Mouse (Mus musculus) forebrain, embryonic 10.5 days (tissue): Measurements from ENCODE around the gene Apoc2. TPM values are rescaled to one million over a fixed set of nuclear protein-coding genes. Genes with fewer than 3 reads are reported as not detected.
"Not testable (repeated sequence)": the region's sequence is repeated elsewhere in the genome, so short reads cannot be mapped to it uniquely, and the experiment has no call there.

Experiments used
- DNase-seq: peaks from one replicate; pipeline ENCODE4 v3.0.0-alpha.2; 2017; ENCODE audit warnings: low spot score; ENCODE audit errors: extremely low spot score
- H3K27ac ChIP-seq: fragments of 300-500 bp; sonication (generic); 2 replicates; pipeline ENCODE4 v1.5.1; 2016; ENCODE audit warnings: mild to moderate bottlenecking
- H3K27me3 ChIP-seq: fragments of 300-500 bp; sonication (generic); 2 replicates; pipeline ENCODE4 v1.6.1; 2016; ENCODE audit warnings: mild to moderate bottlenecking; ENCODE audit not compliant: poor library complexity, severe bottlenecking
- H3K36me3 ChIP-seq: fragments of 300-500 bp; sonication (generic); replicated peaks from 2 replicates; pipeline ENCODE4 v1.6.1; 2016; ENCODE audit warnings: mild to moderate bottlenecking, moderate library complexity
- H3K4me1 ChIP-seq: fragments of 300-500 bp; sonication (generic); 2 replicates; pipeline ENCODE4 v1.6.1; 2016
- H3K4me3 ChIP-seq: fragments of 300-500 bp; sonication (generic); 2 replicates; pipeline ENCODE4 v1.5.1; 2016; ENCODE audit warnings: mild to moderate bottlenecking, moderate library complexity
- H3K9me3 ChIP-seq: fragments of 300-500 bp; sonication (generic); 2 replicates; pipeline ENCODE4 v1.6.1; 2016; ENCODE audit warnings: mild to moderate bottlenecking, moderate library complexity
- WGBS: fragments of 180-500 bp; shearing (Covaris S2); methylation state at CpG from one replicate; pipeline ENCODE4 v1.1.7; 2016; 5-methylcytosine and 5-hydroxymethylcytosine counted together
- polyA plus RNA-seq: library from polyadenylated mRNA; unstranded; fragments of >200 nt; fragmentation: Nextera tagmentation; extraction: Ambion mirVana; gene quantifications from 2 replicates; pipeline ENCODE4 v1.2.1, GENCODE M21; 2016

Apoc2 gene
- polyA plus RNA-seq, 1 experiment from 2014 or later = not detected

GRCm38 (mm10) chr7:19696336-19696873 is 18.7 kb upstream of the Apoc2 start:
- Histone ChIP-seq H3K27ac (no peak overlapping the region), H3K27me3 (no peaks in the 10 kb centered on the region), H3K9me3 (peaks cover 10% of the 10 kb centered on the region), H3K4me1 (peaks cover 68% of the 10 kb centered on the region), H3K4me3 (0 out of 2 replicates have a peak overlapping the region, but pooled peaks have one; percentile 4), H3K36me3 (peaks cover 28% of the 10 kb centered on the region)
- DNase-seq = no peak
- 94% methylated on average over 34 of the region's 34 CpGs for WGBS

- Histone ChIP-seq H3K36me3 (peaks cover 25% of the 10 kb centered on the region), H3K4me3 (no peak overlapping the region), H3K4me1 (peaks cover 63% of the 10 kb centered on the region), H3K27ac (no peak overlapping the region), H3K9me3 (peaks cover 10% of the 10 kb centered on the region), H3K27me3 (no peaks in the 10 kb centered on the region)
- WGBS = 91% methylated on average over 6 of the region's 6 CpGs
- DNase-seq = no peak
These were observed 18.1 kb upstream of the Apoc2 start for GRCm38 (mm10) chr7:19695881-19696280.

GRCm38 (mm10) chr7:19695213-19695594 is 17.5 kb upstream of the Apoc2 start:
- H3K9me3 ChIP-seq = peaks cover 10% of the 10 kb centered on the region
- no peak overlapping the region for H3K4me3 ChIP-seq
- 55% methylated on average over 8 of the region's 8 CpGs for WGBS
- peaks cover 56% of the 10 kb centered on the region for H3K4me1 ChIP-seq
- no peak overlapping the region for H3K27ac ChIP-seq
- no peak for DNase-seq
- H3K36me3 ChIP-seq = peaks cover 21% of the 10 kb centered on the region
- no peaks in the 10 kb centered on the region for H3K27me3 ChIP-seq

GRCm38 (mm10) chr7:19694336-19695212 is 16.8 kb upstream of the Apoc2 start:
- DNase-seq = no peak
- no peaks in the 10 kb centered on the region for H3K27me3 ChIP-seq
- WGBS = 87% methylated on average over 10 of the region's 10 CpGs
- peaks cover 49% of the 10 kb centered on the region for H3K4me1 ChIP-seq
- H3K9me3 ChIP-seq = peaks cover 10% of the 10 kb centered on the region
- no peak overlapping the region for H3K4me3 ChIP-seq
- H3K27ac ChIP-seq = no peak overlapping the region
- peaks cover 20% of the 10 kb centered on the region for H3K36me3 ChIP-seq

- peaks cover 20% of the 10 kb centered on the region for H3K36me3 ChIP-seq
- peak overlapping the region; percentile 21; the same call in 1 of the 2 replicates for H3K4me3 ChIP-seq
- peaks cover 38% of the 10 kb centered on the region for H3K4me1 ChIP-seq
- WGBS = 31% methylated on average over 10 of the region's 10 CpGs
- no peak for DNase-seq
- H3K27ac ChIP-seq = peak overlapping the region; percentile 71
- H3K27me3 ChIP-seq = no peaks in the 10 kb centered on the region
- peaks cover 10% of the 10 kb centered on the region for H3K9me3 ChIP-seq
These were observed 15.7 kb upstream of the Apoc2 start for GRCm38 (mm10) chr7:19693421-19693820.

- Histone ChIP-seq H3K9me3 (peaks cover 10% of the 10 kb centered on the region), H3K4me3 (peak within 1 kb of the TSS; percentile 21; the same call in 1 of the 2 replicates), H3K36me3 (peaks cover 16% of the 10 kb centered on the region), H3K27ac (peak within 1 kb of the TSS; percentile 71), H3K4me1 (peaks cover 26% of the 10 kb centered on the region), H3K27me3 (no peaks in the 10 kb centered on the region)
- 51% methylated on average over 28 of the region's 28 CpGs for WGBS
- no peak for DNase-seq
These were observed 14.4 kb upstream of the Apoc2 start, which contains the start of gene Apoc1 for GRCm38 (mm10) chr7:19691873-19692865. Apoc1 (minus strand) TSS chr7:19692660.

GRCm38 (mm10) chr7:19691434-19691833 is 13.7 kb upstream of the Apoc2 start:
- H3K36me3 ChIP-seq = peaks cover 9% of the 10 kb centered on the region
- peaks cover 4% of the 10 kb centered on the region for H3K9me3 ChIP-seq
- no peaks in the 10 kb centered on the region for H3K27me3 ChIP-seq
- H3K27ac ChIP-seq = no peak overlapping the region
- H3K4me3 ChIP-seq = no peak overlapping the region
- 79% methylated on average over 6 of the region's 6 CpGs for WGBS
- DNase-seq = no peak
- H3K4me1 ChIP-seq = peaks cover 32% of the 10 kb centered on the region

- peaks cover 3% of the 10 kb centered on the region for H3K36me3 ChIP-seq
- H3K9me3 ChIP-seq = no peaks in the 10 kb centered on the region; the same call in 1 of the 2 replicates
- no peak for DNase-seq
- H3K27me3 ChIP-seq = no peaks in the 10 kb centered on the region
- H3K4me1 ChIP-seq = peaks cover 32% of the 10 kb centered on the region
- H3K4me3 ChIP-seq = no peak overlapping the region
- 86% methylated on average over 4 of the region's 4 CpGs for whole genome bisulfite sequencing
- H3K27ac ChIP-seq = no peak overlapping the region
These were observed 13.1 kb upstream of the Apoc2 start for GRCm38 (mm10) chr7:19690845-19691244.

- no peak for DNase-seq
- no peaks in the 10 kb centered on the region for H3K27me3 ChIP-seq
- H3K36me3 ChIP-seq = no peaks in the 10 kb centered on the region
- H3K4me3 ChIP-seq = no peak overlapping the region
- no peak overlapping the region for H3K27ac ChIP-seq
- WGBS = 96% methylated on average over 2 of the region's 2 CpGs
- H3K9me3 ChIP-seq = no peaks in the 10 kb centered on the region; the same call in 1 of the 2 replicates
- peaks cover 27% of the 10 kb centered on the region for H3K4me1 ChIP-seq
These were observed 10.9 kb upstream of the Apoc2 start for GRCm38 (mm10) chr7:19688611-19689010.

- Histone ChIP-seq H3K4me3 (no peak overlapping the region), H3K36me3 (no peaks in the 10 kb centered on the region), H3K27ac (no peak overlapping the region), H3K27me3 (no peaks in the 10 kb centered on the region), H3K9me3 (no peaks in the 10 kb centered on the region; the same call in 1 of the 2 replicates), H3K4me1 (peaks cover 22% of the 10 kb centered on the region)
- 89% methylated on average over 10 of the region's 10 CpGs for WGBS
- DNase-seq = no peak
These were observed 10.4 kb upstream of the Apoc2 start for GRCm38 (mm10) chr7:19688101-19688500.

GRCm38 (mm10) chr7:19686927-19687583 is 9.3 kb upstream of the Apoc2 start:
- H3K27ac ChIP-seq = peak overlapping the region; percentile 56; the same call in 1 of the 2 replicates
- DNase-seq = not testable (repeated sequence)

DNA sequence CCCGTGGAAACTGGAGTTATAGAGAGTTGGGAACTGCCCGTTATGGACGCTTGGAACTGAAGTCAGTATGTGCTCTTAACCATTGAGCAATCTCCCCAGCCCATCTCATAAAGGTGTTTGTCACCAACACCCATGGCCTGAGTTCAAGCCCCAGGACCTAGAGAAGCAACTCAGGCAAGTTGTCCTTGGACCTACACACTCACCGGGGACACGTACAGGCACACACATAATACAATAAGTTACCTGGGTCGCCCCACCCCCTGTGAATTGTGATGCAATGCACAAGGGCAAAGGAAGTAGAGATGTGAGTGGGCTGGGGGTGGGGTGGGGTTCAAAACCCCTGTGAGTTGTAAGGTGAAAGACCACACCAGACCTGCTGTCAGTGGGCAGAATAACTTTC is 8.8 kb upstream of the Apoc2 start:
- H3K9me3 ChIP-seq = no peaks in the 10 kb centered on the region; the same call in 1 of the 2 replicates
- no peak for DNase-seq
- H3K4me1 ChIP-seq = peaks cover 6% of the 10 kb centered on the region; the same call in 1 of the 2 replicates
- H3K36me3 ChIP-seq = no peaks in the 10 kb centered on the region
- no peaks in the 10 kb centered on the region for H3K27me3 ChIP-seq
- no peak overlapping the region for H3K4me3 ChIP-seq
- WGBS = 86% methylated on average over 6 of the region's 6 CpGs
- peak overlapping the region; percentile 56; the same call in 1 of the 2 replicates for H3K27ac ChIP-seq

More at GRCm38 (mm10) chr7:19686927-19687583, 9.3 kb upstream of the Apoc2 start:
- H3K4me1 ChIP-seq = peaks cover 11% of the 10 kb centered on the region
- H3K27me3 ChIP-seq, H3K36me3 ChIP-seq, H3K4me3 ChIP-seq, H3K9me3 ChIP-seq: not testable (repeated sequence)
- WGBS = 71% methylated on average over 8 of the region's 8 CpGs
